Mouse (Mus musculus): ENCODE data around the gene Rasgrp3. TPM values are rescaled to one million over a fixed set of nuclear protein-coding genes. Genes with fewer than 3 reads are reported as not detected.
A peak's percentile ranks its signal among the peaks of the same experiment; 100 is the strongest.

Gene Rasgrp3
- polyA plus RNA-seq, 1 experiment, result 15.6 TPM

DNA sequence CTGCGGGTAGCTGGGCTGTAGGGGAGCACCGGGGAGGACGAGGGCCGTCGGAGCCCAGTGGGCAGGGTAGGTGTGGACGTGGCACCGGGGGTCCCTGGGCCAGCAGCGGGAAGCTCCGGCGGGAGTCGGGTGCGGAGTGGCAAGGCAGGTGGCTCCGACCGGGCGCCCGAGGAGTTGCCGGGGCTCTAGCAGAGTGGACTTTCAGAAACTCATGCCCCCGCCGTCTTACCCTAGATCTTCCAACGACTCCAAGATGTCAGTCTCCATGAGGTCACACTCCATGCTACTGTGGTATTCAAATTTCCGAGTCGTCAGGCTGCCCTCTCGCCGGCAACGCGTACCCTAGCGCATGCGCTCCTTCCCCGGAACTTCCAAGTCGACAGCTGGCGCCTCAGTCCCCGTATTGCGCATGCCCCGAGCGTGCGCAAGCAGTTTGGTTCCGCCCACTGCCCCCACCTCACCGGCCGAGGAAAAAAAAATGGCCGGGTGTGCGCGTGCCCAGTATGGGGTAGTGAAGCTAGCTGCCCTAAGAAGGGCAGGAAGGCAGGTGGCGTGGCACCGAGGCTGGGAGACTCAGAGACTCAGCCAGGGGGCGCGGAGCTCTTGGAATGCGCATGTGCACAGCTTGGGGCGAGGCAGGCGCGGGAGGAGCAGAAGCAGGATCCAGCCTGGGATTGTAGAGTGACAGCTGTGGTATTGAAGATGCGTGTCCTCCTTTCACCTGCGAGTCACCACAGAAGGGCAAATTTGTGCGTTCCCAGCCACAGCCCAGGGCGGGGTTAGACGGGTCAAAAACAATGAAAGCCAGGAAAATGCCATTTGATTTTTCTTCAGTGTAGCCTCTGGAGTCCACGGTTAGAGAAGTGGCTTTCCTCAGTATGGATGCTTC lies 116.1 kb downstream of the Rasgrp3 start, which contains the start of gene Fam98a:
Gene Fam98a, minus strand, starts transcription at position 435 of the 889 bp plus-strand sequence.
- peak within 1 kb of the TSS; percentile 85 for H3K4me3 ChIP-seq (replicated peaks; ENCODE audit: insufficient read depth, low read depth, low read length)
- WGBS, result under 1% methylated on average over 56 of the region's 56 CpGs
- H3K4me1 ChIP-seq (ENCODE audit: control insufficient read depth, insufficient read depth, low read length), result peaks cover 3% of the 10 kb centered on the region; the same call in 1 of the 2 replicates
- no peak within 1 kb of the TSS for H3K27ac ChIP-seq (ENCODE audit: insufficient read depth, low read length)
- peak; percentile 98 for DNase-seq
- TF ChIP-seq POLR2A (IDR thresholded peaks at IDR 0.05; ENCODE audit: borderline replicate concordance, insufficient read depth, low read length) (peak; percentile 82), CTCF (IDR thresholded peaks at IDR 0.05; ENCODE audit: borderline replicate concordance, insufficient read depth, low read depth, low read length) (peak; percentile 55; the same call in 1 of the 2 replicates)
- no peaks in the 10 kb centered on the region for H3K27me3 ChIP-seq (ENCODE audit: control insufficient read depth, insufficient read depth, low read length)

DNA sequence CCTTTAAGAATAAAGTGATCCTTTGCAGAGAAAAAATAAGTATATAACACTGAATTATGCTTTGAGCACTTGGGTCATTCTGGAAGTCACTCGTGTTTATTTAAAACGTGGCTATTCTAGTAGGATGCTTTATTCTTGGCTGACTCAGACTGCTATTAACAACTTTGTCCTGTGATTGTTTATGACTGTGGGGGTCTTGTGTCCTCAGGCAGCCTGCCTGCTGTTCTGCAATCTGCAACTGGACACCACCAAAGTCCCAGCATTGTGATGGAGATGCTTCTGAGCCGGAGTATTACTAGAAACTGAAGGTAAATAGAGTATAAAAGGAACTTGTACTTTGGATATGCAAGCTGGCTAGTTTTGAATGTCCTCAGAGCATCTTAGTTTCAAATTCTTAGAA lies 121.3 kb downstream of the Rasgrp3 start:
- WGBS, result 14% methylated on average over 3 of the region's 3 CpGs
- TF ChIP-seq CTCF (IDR thresholded peaks at IDR 0.05; ENCODE audit: borderline replicate concordance, insufficient read depth, low read depth, low read length) (no peak), POLR2A (IDR thresholded peaks at IDR 0.05; ENCODE audit: borderline replicate concordance, insufficient read depth, low read length) (no peak)
- Histone ChIP-seq H3K4me3 (replicated peaks; ENCODE audit: insufficient read depth, low read depth, low read length) (no peak overlapping the region), H3K27ac (ENCODE audit: insufficient read depth, low read length) (no peak overlapping the region), H3K4me1 (ENCODE audit: control insufficient read depth, insufficient read depth, low read length) (no peaks in the 10 kb centered on the region), H3K27me3 (ENCODE audit: control insufficient read depth, insufficient read depth, low read length) (no peaks in the 10 kb centered on the region)
- DNase-seq, result no peak

- WGBS, result 93% methylated on average over 2 of the region's 2 CpGs
- Histone ChIP-seq H3K4me3 (replicated peaks; ENCODE audit: insufficient read depth, low read depth, low read length) (no peak overlapping the region), H3K27ac (ENCODE audit: insufficient read depth, low read length) (no peak overlapping the region), H3K27me3 (ENCODE audit: control insufficient read depth, insufficient read depth, low read length) (no peaks in the 10 kb centered on the region), H3K4me1 (ENCODE audit: control insufficient read depth, insufficient read depth, low read length) (no peaks in the 10 kb centered on the region)
- DNase-seq, result no peak
- TF ChIP-seq CTCF (IDR thresholded peaks at IDR 0.05; ENCODE audit: borderline replicate concordance, insufficient read depth, low read depth, low read length), result no peak
- TF ChIP-seq POLR2A (IDR thresholded peaks at IDR 0.05; ENCODE audit: borderline replicate concordance, insufficient read depth, low read length), result no peak
These were observed 122.3 kb downstream of the Rasgrp3 start for GRCm38 (mm10) chr17:75558041-75558440.

GRCm38 (mm10) chr17:75575608-75576007 lies 139.9 kb downstream of the Rasgrp3 start:
- Histone ChIP-seq H3K4me3 (replicated peaks; ENCODE audit: insufficient read depth, low read depth, low read length) (no peak overlapping the region), H3K27me3 (ENCODE audit: control insufficient read depth, insufficient read depth, low read length) (no peaks in the 10 kb centered on the region), H3K27ac (ENCODE audit: insufficient read depth, low read length) (no peak overlapping the region), H3K4me1 (ENCODE audit: control insufficient read depth, insufficient read depth, low read length) (no peaks in the 10 kb centered on the region)
- no peak for TF ChIP-seq CTCF (IDR thresholded peaks at IDR 0.05; ENCODE audit: borderline replicate concordance, insufficient read depth, low read depth, low read length)
- TF ChIP-seq POLR2A (IDR thresholded peaks at IDR 0.05; ENCODE audit: borderline replicate concordance, insufficient read depth, low read length), result no peak
- DNase-seq, result no peak
- WGBS, result 89% methylated on average over 7 of the region's 7 CpGs

Other genes with a start within 250 kb of the Rasgrp3 start
- 53.7 and 56.0 TPM in 2 replicates for gene Fam98a, start 116.0 kb downstream of the Rasgrp3 start, polyA plus RNA-seq (2012; rRNA removed)